12 mouse cellular contexts compared by ENCODE assay signal in the genomic region with DNA sequence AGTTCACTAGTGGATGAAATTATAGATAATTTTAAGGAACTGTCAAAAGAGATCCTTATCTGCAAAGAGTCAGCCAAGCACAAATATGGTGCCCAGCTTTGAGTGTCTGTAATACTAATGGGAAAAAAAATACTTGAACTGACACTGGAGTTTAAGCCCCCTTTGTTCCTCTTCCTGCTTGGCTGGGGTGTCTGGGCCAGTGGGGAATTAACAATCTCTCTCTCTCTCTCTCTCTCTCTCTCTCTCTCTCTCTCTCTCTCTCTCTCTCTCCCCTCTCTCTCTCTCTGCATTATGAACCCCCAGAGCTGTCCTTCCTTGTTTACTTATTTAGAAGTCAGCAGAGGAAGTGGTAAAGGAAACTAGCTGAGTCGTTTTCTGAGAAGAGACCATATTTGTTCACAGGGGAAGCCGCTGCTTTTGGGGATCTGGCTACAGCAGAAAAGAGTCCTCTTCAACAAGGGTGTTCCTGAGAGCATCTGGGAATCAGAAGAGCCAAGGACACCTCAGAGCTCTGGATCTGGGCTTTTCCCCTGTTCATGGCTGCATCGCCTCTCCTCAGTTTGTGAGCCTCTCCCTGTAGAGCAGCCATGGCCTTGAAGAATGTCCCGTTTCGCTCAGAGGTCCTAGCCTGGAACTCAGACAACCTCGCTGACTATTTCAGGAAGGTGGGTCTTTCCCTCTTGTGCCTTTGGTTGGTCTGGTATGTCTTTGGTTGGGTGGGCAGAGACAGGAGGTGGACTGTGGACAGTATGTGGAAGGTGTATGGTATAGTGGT. TPM values are rescaled to one million over a fixed set of nuclear protein-coding genes. Genes with fewer than 3 reads are reported as not detected.
A peak's percentile ranks its signal among the peaks of the same experiment; 100 is the strongest.
DNase-seq lines count a peak whose midpoint lies in the region; ATAC-seq and TF ChIP-seq lines count a peak whose summit lies in the region.
"Had no signal": no experiment of that assay in that cellular context is flagged by ENCODE, and none has a peak within 500 bp of the region (broad histone marks: within the 10 kb centered on the region; RNA-seq: fewer than 3 reads in every experiment).

A gene (plus strand): TSS at position 154 of the 775 bp plus-strand sequence.

- no peaks in the 10 kb centered on the region for H3K27me3 ChIP-seq in heart, adult 2 months (ENCODE audit: control insufficient read depth, insufficient read depth, low read length)
- H3K27me3 ChIP-seq in liver, embryonic 11.5 days (replicated peaks; ENCODE audit: control insufficient read depth, insufficient read depth, low read length), result no peaks in the 10 kb centered on the region
- no peaks in the 10 kb centered on the region for H3K27me3 ChIP-seq in small intestine, adult 2 months (ENCODE audit: control insufficient read depth, insufficient read depth, low read length)

- no peak for TF ChIP-seq POLR2A in heart, adult 2 months (IDR thresholded peaks at IDR 0.05; ENCODE audit: insufficient read depth, low read depth, low read length)
- TF ChIP-seq POLR2A in small intestine, adult 2 months (IDR thresholded peaks at IDR 0.05; ENCODE audit: low read depth, low read length), result no peak

- peak; percentile 14 to 26 for DNase-seq in heart, adult 2 months
- no peak for DNase-seq in heart, adult 11 months
- no peak for DNase-seq in liver, embryonic 11.5 days (ENCODE audit: low spot score)
- no peak for DNase-seq in kidney, postnatal 14 days
- no peak for DNase-seq in layer of hippocampus, adult 8-10 months (ENCODE audit: low spot score in 2 of 2)
- DNase-seq in retina, postnatal 1 day, result no peak
- DNase-seq: B cell, adult 2 months; cerebellum, postnatal 14 days; midbrain, embryonic 14.5 days had no signal

- H3K4me3 ChIP-seq in heart, adult 2 months, result peak within 1 kb of the TSS; percentile 20; the same call in 1 of the 2 replicates
- H3K4me3 ChIP-seq in liver, embryonic 11.5 days (ENCODE audit: low read depth, low read length), result peak within 1 kb of the TSS; percentile 35
- peak within 1 kb of the TSS; percentile 69 for H3K4me3 ChIP-seq in small intestine, adult 2 months (ENCODE audit: low read depth, low read length)

- ATAC-seq in CD4-positive, CD25-positive, alpha-beta regulatory T cell, adult 4 months, result peak; percentile 66
- ATAC-seq in liver, embryonic 11.5 days (replicated peaks; ENCODE audit: low FRiP score), result no peak
- ATAC-seq: forebrain, embryonic 16.5 days had no signal

- H3K9me3 ChIP-seq in liver, embryonic 11.5 days (ENCODE audit: control insufficient read depth, low read length), result no peaks in the 10 kb centered on the region

- intact Hi-C loops in heart, adult 2 months (cut with DNase I), result no loop called here

- H3K4me1 ChIP-seq in heart, adult 2 months (ENCODE audit: control insufficient read depth, insufficient read depth, low read length), result no peaks in the 10 kb centered on the region
- H3K4me1 ChIP-seq in liver, embryonic 11.5 days (replicated peaks; ENCODE audit: control insufficient read depth, insufficient read depth, low read length), result no peaks in the 10 kb centered on the region
- H3K4me1 ChIP-seq in small intestine, adult 2 months (ENCODE audit: control insufficient read depth, insufficient read depth, insufficient read length, low read length), result 0 out of 2 replicates have a peak, but pooled peaks cover 2% of the 10 kb centered on the region

- H3K27ac ChIP-seq in heart, adult 2 months, result peak within 1 kb of the TSS; percentile 41
- H3K27ac ChIP-seq in liver, embryonic 11.5 days (ENCODE audit: low read depth, low read length), result no peak within 1 kb of the TSS
- H3K27ac ChIP-seq in small intestine, adult 2 months (ENCODE audit: insufficient read depth, low read depth, low read length), result peak within 1 kb of the TSS; percentile 88

- no peaks in the 10 kb centered on the region for H3K36me3 ChIP-seq in heart, adult 2 months (ENCODE audit: control insufficient read depth, insufficient read depth, low read length)
- H3K36me3 ChIP-seq in liver, embryonic 11.5 days (ENCODE audit: control insufficient read depth, insufficient read depth, low read length), result no peaks in the 10 kb centered on the region
- no peaks in the 10 kb centered on the region for H3K36me3 ChIP-seq in small intestine, adult 2 months (ENCODE audit: control insufficient read depth, insufficient read depth, low read length)

- WGBS in heart, adult 2 months, result 62% methylated on average over 6 of the region's 6 CpGs
- WGBS in liver, embryonic 11.5 days, result 46% methylated on average over 6 of the region's 6 CpGs
- WGBS in small intestine, adult 2 months, result 65% methylated on average over 6 of the region's 6 CpGs

- no peak for TF ChIP-seq EP300 in heart, adult 2 months (IDR thresholded peaks at IDR 0.05; ENCODE audit: insufficient read depth, low read depth, low read length)

- peak within 1 kb of the TSS; percentile 24 for H3K4me2 ChIP-seq in liver, embryonic 11.5 days

- H3K79me2 ChIP-seq in heart, adult 2 months (replicated peaks; ENCODE audit: control insufficient read depth, insufficient read depth, low read length), result no peaks in the 10 kb centered on the region

- TF ChIP-seq CTCF in heart, adult 2 months (IDR thresholded peaks at IDR 0.05), result no peak
- no peak for TF ChIP-seq CTCF in small intestine, adult 2 months (IDR thresholded peaks at IDR 0.05; ENCODE audit: extremely low read depth, insufficient read length, insufficient replicate concordance, low read depth, low read length)

- peak within 1 kb of the TSS; percentile 52 for H3K9ac ChIP-seq in heart, adult 2 months (ENCODE audit: low read depth, low read length)
- peak within 1 kb of the TSS; percentile 31; the same call in 1 of the 2 replicates for H3K9ac ChIP-seq in liver, embryonic 11.5 days (ENCODE audit: low read depth, low read length)

RNA-seq across cellular contexts. Expression of the gene that starts here (rescaled TPM):
- total RNA-seq in heart, adult 2 months (2021), result 1 to 10 TPM; 1.6 to 1.7 TPM
- polyA plus RNA-seq in heart, adult 2 months (2012; rRNA removed), result 1.3 and 1.8 TPM in 2 replicates
- 100 to 1,000 TPM; 477 to 563 TPM for polyA plus RNA-seq in CD4-positive, CD25-positive, alpha-beta regulatory T cell, adult 4 months (2017; shearing (Covaris generic))
- 13.3 and 16.0 TPM in 2 replicates for polyA plus RNA-seq in liver, embryonic 11.5 days (2014; fragmentation: Nextera tagmentation; extraction: Ambion mirVana)
- polyA plus RNA-seq in small intestine, adult 2 months (2012; rRNA removed), result 2.7 and 4.0 TPM in 2 replicates
- total RNA-seq in layer of hippocampus, adult 8-10 months (2022), result 1 to 10 TPM; 3.0 to 9.8 (median 6.4) TPM

Comparison
In these comparisons a context has a peak if more than half of its experiments do, and no peak if none do; other contexts are left out.
1. RNA of the gene that starts here (polyA plus RNA-seq): 477 to 563 TPM in CD4-positive, CD25-positive, alpha-beta regulatory T cell, adult 4 months; 13.3 to 16.0 TPM in liver, embryonic 11.5 days, 2.7 to 4.0 TPM in small intestine, adult 2 months and 1.3 to 1.8 TPM in heart, adult 2 months; every median in the first group is over 10 times any median in the second.
2. DNase-seq: peak in heart, adult 2 months (2 of 2); none in heart, adult 11 months (single experiment), liver, embryonic 11.5 days (single experiment), kidney, postnatal 14 days (single experiment), layer of hippocampus, adult 8-10 months (0 of 2) and retina, postnatal 1 day (single experiment).
3. Peak in every context shown above with its lines, with median percentiles within 50 percentile points of each other: H3K4me3 ChIP-seq.